Mouse (Mus musculus) heart, embryonic 15.5 days (tissue): ENCODE results near the gene Fam83e. TPM values are rescaled to one million over a fixed set of nuclear protein-coding genes. Genes with fewer than 3 reads are reported as not detected.

ENCODE experiments used
- ATAC-seq: fragments of 200-750 bp; cut with Nextera tagmentation; replicated peaks from 2 replicates; pipeline ENCODE4 v1.8.0; 2017; ENCODE audit warnings: low read depth, moderate TSS enrichment; ENCODE audit not compliant: insufficient number of reproducible peaks, insufficient read depth, low FRiP score
- H3K27ac ChIP-seq: fragments of 300-500 bp; sonication (generic); 2 replicates; pipeline ENCODE4 v1.5.1; 2015; ENCODE audit warnings: mild to moderate bottlenecking, inconsistent platforms
- H3K27me3 ChIP-seq: fragments of 300-500 bp; sonication (generic); 2 replicates; pipeline ENCODE4 v1.6.1; 2015; ENCODE audit warnings: inconsistent platforms
- H3K36me3 ChIP-seq: fragments of 300-500 bp; sonication (generic); 2 replicates; pipeline ENCODE4 v1.6.1; 2015; ENCODE audit warnings: mild to moderate bottlenecking, inconsistent platforms
- H3K4me1 ChIP-seq: fragments of 300-500 bp; sonication (generic); replicated peaks from 2 replicates; pipeline ENCODE4 v1.6.1; 2015; ENCODE audit warnings: inconsistent platforms
- H3K4me2 ChIP-seq: fragments of 300-500 bp; sonication (generic); 2 replicates; pipeline ENCODE4 v1.6.1; 2015; ENCODE audit warnings: inconsistent platforms, mild to moderate bottlenecking, moderate library complexity
- H3K4me3 ChIP-seq: fragments of 300-500 bp; sonication (generic); 2 replicates; pipeline ENCODE4 v1.5.1; 2015; ENCODE audit warnings: mild to moderate bottlenecking, inconsistent platforms
- H3K9ac ChIP-seq: fragments of 300-500 bp; sonication (generic); 2 replicates; pipeline ENCODE4 v1.6.1; 2015; ENCODE audit warnings: mild to moderate bottlenecking, inconsistent platforms
- H3K9me3 ChIP-seq: fragments of 300-500 bp; sonication (generic); replicated peaks from 2 replicates; pipeline ENCODE4 v1.6.1; 2016; ENCODE audit warnings: inconsistent platforms
- WGBS: fragments of 180-500 bp; shearing (Covaris S2); methylation state at CpG from one replicate; pipeline ENCODE4 v1.1.7; 2015; ENCODE audit warnings: mixed read lengths; 5-methylcytosine and 5-hydroxymethylcytosine counted together
- polyA plus RNA-seq: library from polyadenylated mRNA; unstranded; fragments of >200 nt; fragmentation: Nextera tagmentation; extraction: Ambion mirVana; gene quantifications from 2 replicates; pipeline ENCODE4 v1.2.1, GENCODE M21; 2015

Fam83e gene
- polyA plus RNA-seq, 1 experiment from 2014 or later: 0.25 TPM

GRCm38 (mm10) chr7:45709677-45710355, 11.2 kb upstream of the Fam83e start:
- Histone ChIP-seq H3K36me3 (peaks cover 32% of the 10 kb centered on the region), H3K4me1 (peaks cover 48% of the 10 kb centered on the region), H3K27ac (no peak overlapping the region), H3K9me3 (no peaks in the 10 kb centered on the region), H3K4me3 (no peak overlapping the region), H3K27me3 (no peaks in the 10 kb centered on the region), H3K4me2 (no peak overlapping the region), H3K9ac (no peak overlapping the region)
- 71% methylated on average over 14 of the region's 14 CpGs for WGBS
- no peak for ATAC-seq

- Histone ChIP-seq H3K4me2 (no peak overlapping the region), H3K9ac (no peak overlapping the region), H3K4me3 (no peak overlapping the region), H3K9me3 (no peaks in the 10 kb centered on the region), H3K27me3 (no peaks in the 10 kb centered on the region), H3K4me1 (peaks cover 47% of the 10 kb centered on the region), H3K27ac (no peak overlapping the region), H3K36me3 (peaks cover 32% of the 10 kb centered on the region)
- no peak for ATAC-seq
- WGBS: 94% methylated on average over 20 of the region's 20 CpGs
Measured at GRCm38 (mm10) chr7:45710477-45711191, 10.4 kb upstream of the Fam83e start.

- 89% methylated on average over 24 of the region's 24 CpGs for WGBS
- Histone ChIP-seq H3K4me3 (no peak overlapping the region), H3K4me1 (peaks cover 47% of the 10 kb centered on the region), H3K27me3 (no peaks in the 10 kb centered on the region), H3K9me3 (no peaks in the 10 kb centered on the region), H3K9ac (no peak overlapping the region), H3K27ac (no peak overlapping the region), H3K4me2 (no peak overlapping the region), H3K36me3 (peaks cover 32% of the 10 kb centered on the region)
- ATAC-seq: no peak
Measured at GRCm38 (mm10) chr7:45711316-45712021, 9.5 kb upstream of the Fam83e start.

- Histone ChIP-seq H3K4me3 (no peak overlapping the region), H3K27me3 (no peaks in the 10 kb centered on the region), H3K9ac (no peak overlapping the region), H3K9me3 (no peaks in the 10 kb centered on the region), H3K36me3 (peaks cover 32% of the 10 kb centered on the region), H3K27ac (no peak overlapping the region), H3K4me1 (peaks cover 48% of the 10 kb centered on the region), H3K4me2 (no peak overlapping the region)
- no peak for ATAC-seq
- WGBS: 91% methylated on average over 21 of the region's 21 CpGs
Measured at GRCm38 (mm10) chr7:45712022-45712757, 8.8 kb upstream of the Fam83e start.

GRCm38 (mm10) chr7:45713396-45713795, 7.6 kb upstream of the Fam83e start:
- H3K4me2 ChIP-seq: no peak overlapping the region
- H3K4me3 ChIP-seq: no peak overlapping the region
- ATAC-seq: no peak
- no peak overlapping the region for H3K9ac ChIP-seq
- WGBS: 95% methylated on average over 16 of the region's 16 CpGs
- H3K27me3 ChIP-seq: no peaks in the 10 kb centered on the region
- peaks cover 36% of the 10 kb centered on the region for H3K4me1 ChIP-seq
- peaks cover 32% of the 10 kb centered on the region for H3K36me3 ChIP-seq
- no peaks in the 10 kb centered on the region for H3K9me3 ChIP-seq
- no peak overlapping the region for H3K27ac ChIP-seq

GRCm38 (mm10) chr7:45713881-45714520, 7.0 kb upstream of the Fam83e start:
- no peak overlapping the region for H3K27ac ChIP-seq
- H3K4me1 ChIP-seq: peaks cover 35% of the 10 kb centered on the region
- peak overlapping the region; percentile 80 for H3K4me2 ChIP-seq
- 79% methylated on average over 6 of the region's 6 CpGs for WGBS
- peak overlapping the region; percentile 69 for H3K4me3 ChIP-seq
- peaks cover 32% of the 10 kb centered on the region for H3K36me3 ChIP-seq
- H3K9ac ChIP-seq: peak overlapping the region; percentile 63
- no peaks in the 10 kb centered on the region for H3K27me3 ChIP-seq
- H3K9me3 ChIP-seq: no peaks in the 10 kb centered on the region
- ATAC-seq: no peak

- Histone ChIP-seq H3K4me1 (peaks cover 40% of the 10 kb centered on the region), H3K27me3 (no peaks in the 10 kb centered on the region), H3K9ac (peak overlapping the region; percentile 63), H3K9me3 (no peaks in the 10 kb centered on the region), H3K27ac (0 out of 2 replicates have a peak overlapping the region, but pooled peaks have one; percentile 10), H3K36me3 (peaks cover 31% of the 10 kb centered on the region), H3K4me3 (peak overlapping the region; percentile 69), H3K4me2 (peak overlapping the region; percentile 80)
- peak; percentile 15 for ATAC-seq
- 9% methylated on average over 14 of the region's 14 CpGs for WGBS
Measured at GRCm38 (mm10) chr7:45714630-45715089, 6.4 kb upstream of the Fam83e start.

- peak within 1 kb of the TSS; percentile 69 for H3K4me3 ChIP-seq
- H3K4me1 ChIP-seq: peaks cover 43% of the 10 kb centered on the region
- H3K9me3 ChIP-seq: no peaks in the 10 kb centered on the region
- peaks cover 35% of the 10 kb centered on the region for H3K36me3 ChIP-seq
- 6% methylated on average over 34 of the region's 34 CpGs for WGBS
- H3K9ac ChIP-seq: peak within 1 kb of the TSS; percentile 63
- H3K27me3 ChIP-seq: no peaks in the 10 kb centered on the region
- ATAC-seq: peak; percentile 86
- H3K4me2 ChIP-seq: peak within 1 kb of the TSS; percentile 80
- peak within 1 kb of the TSS; percentile 44 for H3K27ac ChIP-seq
Measured at GRCm38 (mm10) chr7:45715090-45715708, 5.8 kb upstream of the Fam83e start, which contains the start of gene Rpl18. Gene Rpl18 (plus strand): TSS chr7:45715457.

GRCm38 (mm10) chr7:45715741-45716459, 5.1 kb upstream of the Fam83e start:
- Histone ChIP-seq H3K9ac (peak overlapping the region; percentile 3; the same call in 1 of the 2 replicates), H3K36me3 (peaks cover 37% of the 10 kb centered on the region), H3K27me3 (no peaks in the 10 kb centered on the region), H3K4me3 (peak overlapping the region; percentile 69), H3K4me2 (peak overlapping the region; percentile 80), H3K9me3 (no peaks in the 10 kb centered on the region), H3K27ac (peak overlapping the region; percentile 44), H3K4me1 (peaks cover 43% of the 10 kb centered on the region)
- ATAC-seq: no peak
- 75% methylated on average over 19 of the region's 19 CpGs for WGBS
